Mouse (Mus musculus) right cerebral cortex, adult 18-20 months (tissue): ENCODE data around the gene Col6a5.
"Not testable (repeated sequence)": the region's sequence is repeated elsewhere in the genome, so short reads cannot be mapped to it uniquely, and the experiment has no call there.

Experiments
- DNase-seq: peaks from one replicate; pipeline ENCODE4 v3.0.0; 2022; ENCODE audit warnings: mixed read lengths

Gene Col6a5

GRCm38 (mm10) chr9:105907411-105907810 is 53.0 kb downstream of the Col6a5 start:
- no peak for DNase-seq

GRCm38 (mm10) chr9:105887521-105887920 is 72.9 kb downstream of the Col6a5 start:
- peak; percentile 17 for DNase-seq

GRCm38 (mm10) chr9:105884656-105885430 is 75.6 kb downstream of the Col6a5 start:
- DNase-seq: no peak

- no peak for DNase-seq
Measured at GRCm38 (mm10) chr9:105880743-105881142, 79.7 kb downstream of the Col6a5 start.

GRCm38 (mm10) chr9:105878365-105879108 is 81.9 kb downstream of the Col6a5 start:
- DNase-seq: no peak

- no peak for DNase-seq
Measured at GRCm38 (mm10) chr9:105876124-105876523, 84.3 kb downstream of the Col6a5 start.

- no peak for DNase-seq
Measured at GRCm38 (mm10) chr9:105871643-105872042, 88.8 kb downstream of the Col6a5 start.

- DNase-seq: peak; percentile 64
Measured at GRCm38 (mm10) chr9:105857773-105858172, 102.7 kb downstream of the Col6a5 start.

- no peak for DNase-seq
Measured at GRCm38 (mm10) chr9:105852778-105853065, 107.7 kb downstream of the Col6a5 start.

GRCm38 (mm10) chr9:105852015-105852777 is 108.2 kb downstream of the Col6a5 start:
- DNase-seq: no peak

- no peak for DNase-seq
Measured at GRCm38 (mm10) chr9:105851011-105851410, 109.4 kb downstream of the Col6a5 start.

GRCm38 (mm10) chr9:105848396-105848795 is 112.0 kb downstream of the Col6a5 start:
- no peak for DNase-seq

GRCm38 (mm10) chr9:105847261-105847660 is 113.2 kb downstream of the Col6a5 start:
- DNase-seq: no peak

- not testable (repeated sequence) for DNase-seq
Measured at GRCm38 (mm10) chr9:105841386-105841785, 119.1 kb downstream of the Col6a5 start.

GRCm38 (mm10) chr9:105839147-105839515 is 121.3 kb downstream of the Col6a5 start:
- no peak for DNase-seq

GRCm38 (mm10) chr9:105838396-105839146 is 121.9 kb downstream of the Col6a5 start:
- DNase-seq: no peak

GRCm38 (mm10) chr9:105835587-105835986 is 124.9 kb downstream of the Col6a5 start:
- DNase-seq: no peak

GRCm38 (mm10) chr9:105834799-105835198 is 125.6 kb downstream of the Col6a5 start:
- no peak for DNase-seq

- no peak for DNase-seq
Measured at GRCm38 (mm10) chr9:105831291-105831690, 129.2 kb downstream of the Col6a5 start.

- no peak for DNase-seq
Measured at GRCm38 (mm10) chr9:105827791-105828385, 132.6 kb downstream of the Col6a5 start, which contains the start of gene Col6a6. TSS of gene Col6a6 (minus strand) at chr9:105828160.

GRCm38 (mm10) chr9:105827076-105827647 is 133.3 kb downstream of the Col6a5 start:
- no peak for DNase-seq

- no peak for DNase-seq
Measured at GRCm38 (mm10) chr9:105820711-105821110, 139.7 kb downstream of the Col6a5 start.
